ENCODE assay signal across 8 mouse cellular contexts in genomic region chr6:51592356-51593115, GRCm38 (mm10).
DNase-seq lines count a peak whose midpoint lies in the region; ATAC-seq and TF ChIP-seq lines count a peak whose summit lies in the region.

No protein-coding gene starts in this region.

- peak overlapping the region; percentile 50 for H3K27ac ChIP-seq in gastrocnemius, adult 2 months
- H3K27ac ChIP-seq in hindbrain, embryonic 16.5 days (ENCODE audit: low read depth, low read length), result peak overlapping the region; percentile 99

- H3K9ac ChIP-seq in hindbrain, embryonic 16.5 days (ENCODE audit: low read depth, low read length), result peak overlapping the region; percentile 79

- intact Hi-C loops in gastrocnemius, adult 2 months (cut with DNase I), result no loop called here

- peak overlapping the region; percentile 60 for H3K4me3 ChIP-seq in gastrocnemius, adult 2 months
- H3K4me3 ChIP-seq in hindbrain, embryonic 16.5 days (ENCODE audit: low read length), result peak overlapping the region; percentile 49

- no peaks in the 10 kb centered on the region for H3K27me3 ChIP-seq in hindbrain, embryonic 16.5 days (replicated peaks; ENCODE audit: control insufficient read depth, insufficient read depth, low read length)

- no peaks in the 10 kb centered on the region for H3K9me3 ChIP-seq in hindbrain, embryonic 16.5 days (ENCODE audit: control insufficient read depth, low read length)

- TF ChIP-seq CTCF in gastrocnemius, adult 2 months (IDR thresholded peaks at IDR 0.05), result peak; percentile 91

- DNase-seq in T-cell, adult 2 months (ENCODE audit: low spot score), result peak; percentile 54
- DNase-seq in cerebellum, postnatal 4 days (ENCODE audit: low spot score in 2 of 2), result peak; percentile 93 to 98
- DNase-seq in gastrocnemius, adult 2 months, result peak; percentile 82
- peak; percentile 93 for DNase-seq in left cerebral cortex, adult 11 months (ENCODE audit: low spot score)
- peak; percentile 82 for DNase-seq in lung, postnatal 25 days (ENCODE audit: low spot score)
- peak; percentile 93 for DNase-seq in retina, embryonic 14.5 days (ENCODE audit: low spot score)
- peak; percentile 89 for DNase-seq in thymus, postnatal 25 days

- H3K4me1 ChIP-seq in hindbrain, embryonic 16.5 days (ENCODE audit: control insufficient read depth, insufficient read depth, low read depth, low read length), result peaks cover 7% of the 10 kb centered on the region

- ATAC-seq in hindbrain, embryonic 16.5 days, result peak; percentile 97

- under 1% methylated on average over 45 of the region's 45 CpGs for WGBS in hindbrain, embryonic 16.5 days

- H3K36me3 ChIP-seq in hindbrain, embryonic 16.5 days (ENCODE audit: control insufficient read depth, insufficient read depth, low read length), result no peaks in the 10 kb centered on the region

- H3K4me2 ChIP-seq in hindbrain, embryonic 16.5 days (ENCODE audit: low read length), result peak overlapping the region; percentile 92

Comparison
In these comparisons a context has a peak if more than half of its experiments do, and no peak if none do; other contexts are left out.
1. Peak in every context shown above with its lines: DNase-seq, ATAC-seq, H3K4me3 ChIP-seq and H3K27ac ChIP-seq.